Mouse (Mus musculus) hindbrain, embryonic 13.5 days (tissue): ENCODE data around the gene Scarb2. TPM values are rescaled to one million over a fixed set of nuclear protein-coding genes. Genes with fewer than 3 reads are reported as not detected.
"Not testable (repeated sequence)": the region's sequence is repeated elsewhere in the genome, so short reads cannot be mapped to it uniquely, and the experiment has no call there.

Source experiments
- ATAC-seq: fragments of 200-750 bp; cut with Nextera tagmentation; 2 replicates; pipeline ENCODE4 v1.8.0; 2017; ENCODE audit warnings: moderate TSS enrichment; ENCODE audit not compliant: low FRiP score
- H3K27ac ChIP-seq: fragments of 300-500 bp; sonication (generic); 2 replicates; pipeline ENCODE4 v1.5.1; 2015; ENCODE audit warnings: inconsistent platforms, mild to moderate bottlenecking, moderate library complexity
- H3K27me3 ChIP-seq: fragments of 300-500 bp; sonication (generic); 2 replicates; pipeline ENCODE4 v1.6.1; 2015; ENCODE audit warnings: mild to moderate bottlenecking, inconsistent platforms
- H3K36me3 ChIP-seq: fragments of 300-500 bp; sonication (generic); 2 replicates; pipeline ENCODE4 v1.6.1; 2015; ENCODE audit warnings: mild to moderate bottlenecking, inconsistent platforms
- H3K4me1 ChIP-seq: fragments of 300-500 bp; sonication (generic); replicated peaks from 2 replicates; pipeline ENCODE4 v1.6.1; 2015; ENCODE audit warnings: inconsistent platforms
- H3K4me2 ChIP-seq: fragments of 300-500 bp; sonication (generic); 2 replicates; pipeline ENCODE4 v1.6.1; 2015; ENCODE audit warnings: inconsistent platforms, mild to moderate bottlenecking, moderate library complexity
- H3K4me3 ChIP-seq: fragments of 300-500 bp; sonication (generic); 2 replicates; pipeline ENCODE4 v1.5.1; 2015; ENCODE audit warnings: mild to moderate bottlenecking, inconsistent platforms
- H3K9ac ChIP-seq: fragments of 300-500 bp; sonication (generic); 2 replicates; pipeline ENCODE4 v1.6.1; 2015; ENCODE audit warnings: mild to moderate bottlenecking, inconsistent platforms
- H3K9me3 ChIP-seq: fragments of 300-500 bp; sonication (generic); 2 replicates; pipeline ENCODE4 v1.6.1; 2016; ENCODE audit warnings: inconsistent platforms
- WGBS: fragments of 180-500 bp; shearing (Covaris S2); methylation state at CpG from one replicate; pipeline ENCODE4 v1.1.7; 2015; 5-methylcytosine and 5-hydroxymethylcytosine counted together
- polyA plus RNA-seq: library from polyadenylated mRNA; unstranded; fragments of >200 nt; fragmentation: Nextera tagmentation; extraction: Ambion mirVana; gene quantifications from 2 replicates; pipeline ENCODE4 v1.2.1, GENCODE M21; 2015

Gene Scarb2
- polyA plus RNA-seq, result 20.5 and 20.7 TPM in 2 replicates

DNA sequence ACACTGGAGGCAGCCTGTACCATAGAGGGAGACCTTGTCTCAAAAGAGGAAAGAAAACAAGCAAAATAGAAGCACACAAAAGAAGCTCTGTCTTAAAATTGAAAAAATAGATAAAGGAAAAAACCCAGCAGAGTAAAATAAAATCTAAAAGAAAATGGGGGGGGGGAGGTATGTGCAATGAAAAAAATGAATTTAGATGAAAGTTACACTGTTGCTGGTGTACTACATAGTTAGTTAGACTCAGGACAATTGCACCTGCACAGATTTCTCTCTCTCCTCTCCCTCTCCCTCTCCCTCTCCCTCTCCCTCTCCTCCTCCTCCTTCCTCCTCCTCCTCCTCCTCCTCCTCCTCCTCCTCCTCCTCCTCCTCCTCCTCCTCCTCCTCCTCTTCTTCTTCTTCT lies at the start of gene Scarb2:
Gene Scarb2, minus strand, starts transcription at position 101 of the 400 bp plus-strand sequence.
- H3K4me3 ChIP-seq, result peak within 1 kb of the TSS; percentile 86
- peak within 1 kb of the TSS; percentile 99 for H3K27ac ChIP-seq
- ATAC-seq, result no peak
- H3K27me3 ChIP-seq, result no peaks in the 10 kb centered on the region
- H3K36me3 ChIP-seq, result no peaks in the 10 kb centered on the region
- H3K9ac ChIP-seq, result peak within 1 kb of the TSS; percentile 98
- H3K9me3 ChIP-seq, result no peaks in the 10 kb centered on the region
- peak within 1 kb of the TSS; percentile 75 for H3K4me2 ChIP-seq
- H3K4me1 ChIP-seq, result peaks cover 31% of the 10 kb centered on the region

DNA sequence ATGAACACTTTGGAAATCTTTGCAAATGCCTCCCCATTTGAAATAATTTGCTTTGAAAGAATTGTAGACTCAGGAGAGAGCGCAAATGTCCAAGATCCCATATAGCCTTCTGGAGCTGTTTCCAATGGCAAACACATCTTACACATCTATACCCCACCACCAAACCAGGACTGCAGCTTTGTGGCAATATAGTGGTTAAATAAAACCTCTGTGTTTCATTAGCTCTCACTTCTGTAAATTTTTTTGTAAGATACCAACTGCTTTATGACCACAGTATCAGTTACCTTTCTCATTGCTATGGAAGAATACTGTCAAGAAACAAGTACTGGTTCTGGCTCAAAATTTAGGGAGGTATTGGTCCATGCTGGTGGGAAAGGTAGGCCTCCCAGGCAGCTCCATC lies 49.3 kb upstream of the Scarb2 start:
- no peak overlapping the region for H3K9ac ChIP-seq
- H3K27ac ChIP-seq, result no peak overlapping the region
- H3K27me3 ChIP-seq, result no peaks in the 10 kb centered on the region
- no peak overlapping the region for H3K4me2 ChIP-seq
- ATAC-seq, result no peak
- no peak overlapping the region for H3K4me3 ChIP-seq
- WGBS, result 97% methylated on average over 1 of the region's 1 CpGs
- no peaks in the 10 kb centered on the region for H3K36me3 ChIP-seq
- no peaks in the 10 kb centered on the region for H3K9me3 ChIP-seq
- no peaks in the 10 kb centered on the region for H3K4me1 ChIP-seq

DNA sequence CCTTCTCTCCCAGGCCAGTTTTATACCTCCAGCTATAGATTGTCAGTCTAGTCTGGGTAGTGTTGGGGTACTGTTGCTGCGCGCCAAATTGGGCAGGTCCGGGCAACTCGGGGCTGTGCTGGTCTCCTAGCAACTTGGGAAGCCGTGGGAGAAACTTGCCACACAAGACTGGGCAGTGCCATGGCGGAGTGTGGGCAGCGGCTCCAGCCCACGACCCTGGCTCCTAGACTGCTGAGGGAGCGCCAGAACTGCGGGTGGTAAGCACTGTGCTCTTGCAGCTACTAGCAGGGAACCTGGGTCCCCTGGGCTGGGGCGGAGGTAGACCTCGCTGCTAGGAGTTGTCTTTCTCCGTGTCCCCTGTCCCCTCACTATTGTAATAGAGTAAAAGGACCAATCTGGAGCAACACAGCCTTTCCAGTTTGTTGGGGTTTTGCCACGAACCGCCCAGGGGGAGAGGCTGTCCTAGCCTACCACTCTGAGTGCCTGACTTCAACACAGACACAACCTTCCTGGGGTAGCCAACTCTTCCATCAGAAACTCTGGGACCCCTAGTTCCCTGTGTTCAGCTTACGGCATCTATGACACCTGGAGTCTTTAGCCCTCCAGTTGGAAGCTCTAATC lies 48.4 kb upstream of the Scarb2 start, which contains the start of gene Fam47e:
Gene Fam47e, plus strand, starts transcription at position 179 of the 621 bp plus-strand sequence.
- no peak within 1 kb of the TSS for H3K9ac ChIP-seq
- 70% methylated on average over 16 of the region's 16 CpGs for WGBS
- no peak within 1 kb of the TSS for H3K4me3 ChIP-seq
- H3K9me3 ChIP-seq, result no peaks in the 10 kb centered on the region
- H3K4me2 ChIP-seq, result no peak within 1 kb of the TSS
- H3K27me3 ChIP-seq, result no peaks in the 10 kb centered on the region
- H3K27ac ChIP-seq, result no peak within 1 kb of the TSS
- H3K36me3 ChIP-seq, result no peaks in the 10 kb centered on the region
- no peak for ATAC-seq
- H3K4me1 ChIP-seq, result no peaks in the 10 kb centered on the region

DNA sequence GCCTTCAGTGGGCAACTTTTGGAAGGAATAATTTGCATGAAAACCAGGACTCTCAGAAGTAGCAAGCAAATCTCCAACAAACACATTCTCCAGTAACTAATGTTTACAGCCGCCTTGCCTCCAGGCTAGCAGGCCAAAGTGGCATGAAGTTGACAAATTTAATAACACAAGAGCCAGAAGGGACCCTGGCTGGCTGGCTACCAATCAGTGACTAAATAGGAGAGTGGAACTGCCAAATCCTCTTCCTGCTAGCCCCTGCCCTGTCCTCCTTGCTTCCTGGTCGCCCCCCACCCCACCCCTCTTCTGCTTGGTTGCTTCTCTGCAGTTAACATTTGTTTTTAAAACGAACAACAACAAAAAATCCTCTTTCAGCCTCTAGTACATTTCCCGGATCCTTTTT lies 47.8 kb upstream of the Scarb2 start:
- 82% methylated on average over 4 of the region's 4 CpGs for WGBS
- Histone ChIP-seq H3K4me1 (no peaks in the 10 kb centered on the region), H3K4me2 (no peak overlapping the region), H3K9ac (no peak overlapping the region), H3K27me3 (no peaks in the 10 kb centered on the region), H3K9me3 (no peaks in the 10 kb centered on the region), H3K36me3 (no peaks in the 10 kb centered on the region), H3K27ac (no peak overlapping the region), H3K4me3 (no peak overlapping the region)
- ATAC-seq, result no peak

GRCm38 (mm10) chr5:92553939-92554338 lies 47.3 kb upstream of the Scarb2 start:
- ATAC-seq, result no peak
- Histone ChIP-seq H3K4me3 (no peak overlapping the region), H3K9me3 (no peaks in the 10 kb centered on the region), H3K4me1 (no peaks in the 10 kb centered on the region), H3K4me2 (no peak overlapping the region), H3K9ac (no peak overlapping the region), H3K27ac (no peak overlapping the region), H3K27me3 (no peaks in the 10 kb centered on the region), H3K36me3 (no peaks in the 10 kb centered on the region)
- 70% methylated on average over 3 of the region's 3 CpGs for WGBS

DNA sequence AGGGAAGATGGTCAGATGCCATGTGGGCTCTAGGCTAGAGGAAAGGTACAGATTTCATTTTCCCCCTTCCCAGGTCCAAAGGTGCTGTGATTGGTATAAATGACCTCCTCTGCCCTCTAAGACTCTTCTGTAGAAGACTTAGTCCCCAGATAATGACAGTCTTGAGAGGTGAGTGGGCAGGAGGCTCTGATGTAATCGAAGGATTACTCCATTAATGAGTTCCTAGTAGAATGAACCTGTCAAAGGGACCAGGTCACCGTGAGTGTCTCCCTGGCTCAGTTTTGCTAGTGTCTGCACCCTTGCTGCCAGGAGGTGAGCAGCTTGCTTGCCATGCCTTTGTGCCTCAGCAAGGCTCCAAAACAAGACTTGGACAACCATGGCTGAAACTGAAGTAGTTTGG lies 46.0 kb upstream of the Scarb2 start:
- no peak overlapping the region for H3K4me3 ChIP-seq
- ATAC-seq, result no peak
- H3K4me2 ChIP-seq, result no peak overlapping the region
- H3K9ac ChIP-seq, result no peak overlapping the region
- no peaks in the 10 kb centered on the region for H3K9me3 ChIP-seq
- H3K4me1 ChIP-seq, result no peaks in the 10 kb centered on the region
- H3K36me3 ChIP-seq, result no peaks in the 10 kb centered on the region
- no peak overlapping the region for H3K27ac ChIP-seq
- no peaks in the 10 kb centered on the region for H3K27me3 ChIP-seq
- WGBS, result 96% methylated on average over 2 of the region's 2 CpGs

DNA sequence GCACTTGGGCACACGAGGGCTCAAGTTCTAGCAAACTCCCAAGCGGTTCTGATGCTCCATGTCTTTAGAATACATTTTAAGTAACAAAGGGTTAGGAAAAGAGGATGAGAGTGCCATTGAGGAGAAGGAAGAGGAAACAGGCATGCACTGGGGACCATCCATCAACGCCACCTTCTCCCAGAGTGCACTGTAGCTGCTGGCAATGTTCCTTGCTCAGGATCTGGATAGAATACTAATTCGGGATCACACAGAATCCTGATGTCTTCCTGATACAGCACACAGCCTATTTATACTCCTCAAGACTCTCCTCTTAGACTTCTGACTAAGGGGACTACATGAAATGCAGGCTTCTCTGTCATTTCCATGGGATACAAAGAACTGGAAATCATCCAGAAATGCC lies 33.1 kb upstream of the Scarb2 start:
- no peak overlapping the region for H3K4me2 ChIP-seq
- H3K36me3 ChIP-seq, result no peaks in the 10 kb centered on the region
- H3K27ac ChIP-seq, result no peak overlapping the region
- no peaks in the 10 kb centered on the region for H3K27me3 ChIP-seq
- no peaks in the 10 kb centered on the region for H3K9me3 ChIP-seq
- H3K9ac ChIP-seq, result no peak overlapping the region
- ATAC-seq, result no peak
- H3K4me3 ChIP-seq, result no peak overlapping the region
- 0 out of 2 replicates have a peak, but pooled peaks cover 6% of the 10 kb centered on the region for H3K4me1 ChIP-seq
- WGBS, result 71% methylated on average over 4 of the region's 4 CpGs

GRCm38 (mm10) chr5:92524821-92525258 lies 18.2 kb upstream of the Scarb2 start:
- ATAC-seq, result no peak
- H3K4me1 ChIP-seq, result no peaks in the 10 kb centered on the region
- no peak overlapping the region for H3K4me3 ChIP-seq
- no peaks in the 10 kb centered on the region for H3K36me3 ChIP-seq
- no peak overlapping the region for H3K27ac ChIP-seq
- H3K9me3 ChIP-seq, result no peaks in the 10 kb centered on the region
- no peaks in the 10 kb centered on the region for H3K27me3 ChIP-seq
- no peak overlapping the region for H3K9ac ChIP-seq
- 85% methylated on average over 6 of the region's 6 CpGs for WGBS
- H3K4me2 ChIP-seq, result no peak overlapping the region

DNA sequence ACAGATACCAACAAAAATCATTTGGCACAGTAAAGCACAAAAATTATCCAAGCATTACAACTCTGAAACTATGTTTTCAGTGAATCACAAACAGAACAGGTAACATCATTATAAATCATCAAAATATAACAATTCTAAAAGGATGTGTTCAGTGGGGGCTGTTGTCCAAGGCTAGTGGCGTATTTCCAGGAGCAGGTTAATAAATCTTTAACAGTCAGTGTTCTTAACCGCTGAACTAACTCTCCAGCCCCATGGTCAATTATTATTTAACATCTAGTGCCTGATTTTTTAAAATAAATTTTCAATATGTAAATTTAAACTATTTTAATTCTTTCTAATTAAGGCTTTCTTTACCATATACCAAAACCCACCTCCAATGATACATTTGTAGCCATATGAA lies 14.5 kb upstream of the Scarb2 start:
- ATAC-seq, result not testable (repeated sequence)

GRCm38 (mm10) chr5:92512066-92512465 lies 5.4 kb upstream of the Scarb2 start:
- ATAC-seq, result no peak
- WGBS, result 94% methylated on average over 5 of the region's 5 CpGs
- no peaks in the 10 kb centered on the region for H3K27me3 ChIP-seq

More for the DNA sequence above, 14.5 kb upstream of the Scarb2 start:
- not testable (repeated sequence) for H3K36me3 ChIP-seq, H3K27ac ChIP-seq, H3K27me3 ChIP-seq, H3K4me2 ChIP-seq, H3K4me3 ChIP-seq, H3K9ac ChIP-seq, H3K4me1 ChIP-seq, H3K9me3 ChIP-seq
- 86% methylated on average over 2 of the region's 2 CpGs for WGBS

DNA sequence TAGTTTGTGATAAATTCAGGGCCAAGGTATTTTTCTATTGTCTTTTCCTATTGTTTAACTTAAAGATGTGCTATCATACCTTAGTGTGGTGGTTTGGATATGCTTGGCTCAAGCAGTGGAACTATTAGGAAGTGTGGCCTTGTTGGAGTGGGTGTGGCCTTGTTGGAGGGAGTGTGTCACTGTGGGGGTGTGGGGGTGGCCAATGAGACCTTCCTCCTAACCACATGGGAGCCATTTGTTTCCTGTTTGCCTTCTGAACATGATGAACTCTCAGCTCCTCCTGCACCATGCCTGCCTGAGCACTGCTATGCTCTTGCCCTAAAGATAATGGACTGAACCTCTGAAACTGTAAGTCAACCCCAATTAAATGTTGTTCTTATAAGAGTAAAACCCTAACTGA lies 4.6 kb upstream of the Scarb2 start:
- Histone ChIP-seq H3K4me1 (peaks cover 3% of the 10 kb centered on the region), H3K4me3 (no peak overlapping the region), H3K4me2 (no peak overlapping the region), H3K9me3 (no peaks in the 10 kb centered on the region), H3K27me3 (no peaks in the 10 kb centered on the region), H3K36me3 (no peaks in the 10 kb centered on the region), H3K9ac (no peak overlapping the region), H3K27ac (no peak overlapping the region)
- no peak for ATAC-seq

More at GRCm38 (mm10) chr5:92512066-92512465, 5.4 kb upstream of the Scarb2 start:
- Histone ChIP-seq H3K36me3 (no peaks in the 10 kb centered on the region), H3K9ac (no peak overlapping the region), H3K27ac (no peak overlapping the region), H3K4me1 (no peaks in the 10 kb centered on the region), H3K4me2 (no peak overlapping the region), H3K4me3 (no peak overlapping the region), H3K9me3 (no peaks in the 10 kb centered on the region)

- Histone ChIP-seq H3K4me3 (no peak overlapping the region), H3K9ac (no peak overlapping the region), H3K4me1 (peaks cover 14% of the 10 kb centered on the region), H3K36me3 (no peaks in the 10 kb centered on the region), H3K27me3 (no peaks in the 10 kb centered on the region), H3K9me3 (no peaks in the 10 kb centered on the region), H3K4me2 (no peak overlapping the region), H3K27ac (no peak overlapping the region)
- no peak for ATAC-seq
- 96% methylated on average over 5 of the region's 5 CpGs for WGBS
These were observed 2.2 kb upstream of the Scarb2 start for GRCm38 (mm10) chr5:92508853-92509252.

- no peaks in the 10 kb centered on the region for H3K27me3 ChIP-seq
- ATAC-seq, result no peak
- no peaks in the 10 kb centered on the region for H3K36me3 ChIP-seq
- peak overlapping the region; percentile 98 for H3K9ac ChIP-seq
- H3K27ac ChIP-seq, result peak overlapping the region; percentile 99
- peaks cover 33% of the 10 kb centered on the region for H3K4me1 ChIP-seq
- no peaks in the 10 kb centered on the region for H3K9me3 ChIP-seq
- WGBS, result 36% methylated on average over 4 of the region's 4 CpGs
- H3K4me3 ChIP-seq, result peak overlapping the region; percentile 86
- peak overlapping the region; percentile 75 for H3K4me2 ChIP-seq
These were observed 318 bp downstream of the Scarb2 start for GRCm38 (mm10) chr5:92506301-92506729.
